Mouse (Mus musculus): Measurements from ENCODE around the gene Ncl. TPM values are rescaled to one million over a fixed set of nuclear protein-coding genes. Genes with fewer than 3 reads are reported as not detected.
A peak's percentile ranks its signal among the peaks of the same experiment; 100 is the strongest.

Gene Ncl
- total and polyA plus RNA-seq, 3 experiments = 246 to 1,708 (median 370) TPM

GRCm38 (mm10) chr1:86320822-86321413 is 38.3 kb downstream of the Ncl start:
- peak overlapping the region; percentile 38 for H3K9ac ChIP-seq (ENCODE audit: control insufficient read depth, low read depth, low read length, poor library complexity, severe bottlenecking)
- DNase-seq (ENCODE audit: low read depth, low spot score) = peak; percentile 64
- no peaks in the 10 kb centered on the region for H3K79me2 ChIP-seq (ENCODE audit: control insufficient read depth, insufficient read depth, low read length, poor library complexity)
- TF ChIP-seq POLR2AphosphoS5 (IDR thresholded peaks at IDR 0.05; ENCODE audit: borderline replicate concordance, low read depth, low read length) = no peak
- TF ChIP-seq ETS1 (IDR thresholded peaks at IDR 0.05; ENCODE audit: low read depth, low read length) = peak; percentile 7; the same call in 1 of the 2 replicates
- TF ChIP-seq TCF12 (IDR thresholded peaks at IDR 0.05; ENCODE audit: low read depth, low read length) = peak; percentile 69; the same call in 1 of the 2 replicates
- peaks cover 0 to 3% of the 10 kb centered on the region in 2 experiments; a peak in 2 of 4 replicates for H3K36me3 ChIP-seq (ENCODE audit: control insufficient read depth in 1 of 2, insufficient read depth in 2 of 2, low read length in 2 of 2)
- no peaks in the 10 kb centered on the region for H3K9me3 ChIP-seq (replicated peaks; ENCODE audit: insufficient read depth, low read length)
- no peaks in the 10 kb centered on the region for H3K27me3 ChIP-seq (ENCODE audit: control insufficient read depth in 1 of 2, insufficient read depth in 2 of 2, low read length in 2 of 2)
- H3K27ac ChIP-seq (ENCODE audit: control insufficient read depth, low read depth, low read length) = peak overlapping the region; percentile 46
- no peak overlapping the region for H3K4me3 ChIP-seq (ENCODE audit: control insufficient read depth in 1 of 2, insufficient read depth in 1 of 2, low read depth in 2 of 2, low read length in 2 of 2)
- peaks cover 2 to 9% of the 10 kb centered on the region in 2 experiments; a peak in 3 of 4 replicates for H3K4me1 ChIP-seq (ENCODE audit: control insufficient read depth in 1 of 2, insufficient read depth in 2 of 2, low read length in 2 of 2)

GRCm38 (mm10) chr1:86313772-86314125 is 45.5 kb downstream of the Ncl start:
- Histone ChIP-seq H3K27ac (ENCODE audit: control insufficient read depth, low read depth, low read length) (no peak overlapping the region), H3K4me1 (ENCODE audit: control insufficient read depth in 1 of 2, insufficient read depth in 2 of 2, low read length in 2 of 2) (peaks cover 0 to 2% of the 10 kb centered on the region in 2 experiments; a peak in 1 of 4 replicates), H3K36me3 (ENCODE audit: control insufficient read depth in 1 of 2, insufficient read depth in 2 of 2, low read length in 2 of 2) (peaks cover 0 to 2% of the 10 kb centered on the region in 2 experiments; a peak in 1 of 4 replicates)

GRCm38 (mm10) chr1:86313096-86313771 is 46.0 kb downstream of the Ncl start:
- no peak for DNase-seq (ENCODE audit: low read depth, low spot score)
- no peak overlapping the region for H3K27ac ChIP-seq (ENCODE audit: control insufficient read depth, low read depth, low read length)
- H3K4me1 ChIP-seq (ENCODE audit: control insufficient read depth in 1 of 2, insufficient read depth in 2 of 2, low read length in 2 of 2) = peaks cover 0 to 2% of the 10 kb centered on the region in 2 experiments; a peak in 1 of 4 replicates
- no peaks in the 10 kb centered on the region for H3K9me3 ChIP-seq (replicated peaks; ENCODE audit: insufficient read depth, low read length)
- H3K4me3 ChIP-seq (ENCODE audit: control insufficient read depth in 1 of 2, insufficient read depth in 1 of 2, low read depth in 2 of 2, low read length in 2 of 2) = no peak overlapping the region
- H3K36me3 ChIP-seq (ENCODE audit: control insufficient read depth in 1 of 2, insufficient read depth in 2 of 2, low read length in 2 of 2) = peaks cover 0 to 2% of the 10 kb centered on the region in 2 experiments; a peak in 1 of 4 replicates
- H3K27me3 ChIP-seq (ENCODE audit: control insufficient read depth in 1 of 2, insufficient read depth in 2 of 2, low read length in 2 of 2) = no peaks in the 10 kb centered on the region; a peak in 1 of 4 replicates
- H3K9ac ChIP-seq (ENCODE audit: control insufficient read depth, low read depth, low read length, poor library complexity, severe bottlenecking) = no peak overlapping the region
- no peaks in the 10 kb centered on the region for H3K79me2 ChIP-seq (ENCODE audit: control insufficient read depth, insufficient read depth, low read length, poor library complexity)
- TF ChIP-seq CHD2 (IDR thresholded peaks at IDR 0.05; ENCODE audit: low read length) (no peak), MAX (IDR thresholded peaks at IDR 0.05; ENCODE audit: low read length) (no peak), ZC3H11A (IDR thresholded peaks at IDR 0.05; ENCODE audit: low read depth, low read length) (no peak), E2F4 (IDR thresholded peaks at IDR 0.05; ENCODE audit: borderline replicate concordance, low read depth, low read length) (no peak), MYB (IDR thresholded peaks at IDR 0.05; ENCODE audit: low read depth, low read length) (no peak), KAT2A (conservative IDR thresholded peaks at IDR 0.05; ENCODE audit: low read depth, low read length) (no peak), RAD21 (IDR thresholded peaks at IDR 0.05; ENCODE audit: low read depth, low read length) (no peak), TAL1 (IDR thresholded peaks at IDR 0.05; ENCODE audit: low read length) (no peak), BHLHE40 (IDR thresholded peaks at IDR 0.05; ENCODE audit: borderline replicate concordance, low read depth, low read length) (no peak), GATA1 (IDR thresholded peaks at IDR 0.05; ENCODE audit: low read depth, low read length) (no peak), POLR2AphosphoS2 (IDR thresholded peaks at IDR 0.05; ENCODE audit: low read length) (no peak), ZNF384 (IDR thresholded peaks at IDR 0.05; ENCODE audit: low read depth, low read length) (no peak), USF1 (IDR thresholded peaks at IDR 0.05; ENCODE audit: low read depth, low read length) (no peak), MAFK (IDR thresholded peaks at IDR 0.05; ENCODE audit: borderline replicate concordance, low read depth, low read length) (no peak), SMC3 (IDR thresholded peaks at IDR 0.05; ENCODE audit: low read depth, low read length) (no peak), SIN3A (IDR thresholded peaks at IDR 0.05; ENCODE audit: low read length) (no peak), TBP (IDR thresholded peaks at IDR 0.05; ENCODE audit: low read depth, low read length) (no peak), POLR2AphosphoS5 (IDR thresholded peaks at IDR 0.05; ENCODE audit: borderline replicate concordance, low read depth, low read length) (no peak)

More at GRCm38 (mm10) chr1:86313772-86314125, 45.5 kb downstream of the Ncl start:
- Histone ChIP-seq H3K4me3 (ENCODE audit: control insufficient read depth in 1 of 2, insufficient read depth in 1 of 2, low read depth in 2 of 2, low read length in 2 of 2) (no peak overlapping the region), H3K79me2 (ENCODE audit: control insufficient read depth, insufficient read depth, low read length, poor library complexity) (no peaks in the 10 kb centered on the region), H3K9ac (ENCODE audit: control insufficient read depth, low read depth, low read length, poor library complexity, severe bottlenecking) (no peak overlapping the region), H3K27me3 (ENCODE audit: control insufficient read depth in 1 of 2, insufficient read depth in 2 of 2, low read length in 2 of 2) (no peaks in the 10 kb centered on the region; a peak in 1 of 4 replicates), H3K9me3 (replicated peaks; ENCODE audit: insufficient read depth, low read length) (no peaks in the 10 kb centered on the region)
- TF ChIP-seq POLR2AphosphoS5 (IDR thresholded peaks at IDR 0.05; ENCODE audit: borderline replicate concordance, low read depth, low read length) = no peak
- no peak for TF ChIP-seq CHD1 (IDR thresholded peaks at IDR 0.05; ENCODE audit: low read depth, low read length)
- TF ChIP-seq ZKSCAN1 (IDR thresholded peaks at IDR 0.05; ENCODE audit: low read depth, low read length) = no peak
- TF ChIP-seq ZC3H11A (IDR thresholded peaks at IDR 0.05; ENCODE audit: low read depth, low read length) = peak; percentile 56
- TF ChIP-seq ZNF384 (IDR thresholded peaks at IDR 0.05; ENCODE audit: low read depth, low read length) = no peak
- TF ChIP-seq SMC3 (IDR thresholded peaks at IDR 0.05; ENCODE audit: low read depth, low read length) = peak; percentile 68
- TF ChIP-seq MYC (IDR thresholded peaks at IDR 0.05; ENCODE audit: low read depth, low read length) = no peak
- TF ChIP-seq CTCF (IDR thresholded peaks at IDR 0.05 in 2 of 3, conservative IDR thresholded peaks at IDR 0.05 in 1 of 3; ENCODE audit: control insufficient read depth in 1 of 3, insufficient read depth in 1 of 3, low read depth in 2 of 3, low read length in 3 of 3, poor library complexity in 1 of 3, severe bottlenecking in 1 of 3) = peak; percentile 51 to 87 (median 73)
- TF ChIP-seq MAZ (IDR thresholded peaks at IDR 0.05; ENCODE audit: low read depth, low read length) = no peak
- TF ChIP-seq POLR2AphosphoS2 (IDR thresholded peaks at IDR 0.05; ENCODE audit: low read length) = no peak
- peak; percentile 60 for TF ChIP-seq RAD21 (IDR thresholded peaks at IDR 0.05; ENCODE audit: low read depth, low read length)
- no peak for TF ChIP-seq ZMIZ1 (IDR thresholded peaks at IDR 0.05; ENCODE audit: low read depth, low read length)
- peak; percentile 23 for DNase-seq (ENCODE audit: low read depth, low spot score)
